Mouse (Mus musculus) layer of hippocampus, adult 8-10 months (tissue): ENCODE data around the gene Ggcx. TPM values are rescaled to one million over a fixed set of nuclear protein-coding genes. Genes with fewer than 3 reads are reported as not detected.

Experiments used
- DNase-seq, 2 experiments: peaks; one replicate each; pipeline ENCODE4 v3.0.0; 2022; ENCODE audit warnings: low spot score in 2 of 2
- total RNA-seq, 4 experiments: library from RNA; stranded (reverse); gene quantifications; 2 replicates each; pipeline ENCODE4 v1.2.4; 2022

Gene Ggcx
- total RNA-seq: 10 to 100 TPM; 24.5 to 33.3 (median 28.5) TPM

GRCm38 (mm10) chr6:72414076-72414756, at the start of gene Ggcx:
TSS of gene Ggcx (plus strand) at chr6:72414308.
- peak; percentile 85 to 89 for DNase-seq

- DNase-seq: no peak
Observed at GRCm38 (mm10) chr6:72364985-72365384, 49.1 kb upstream of the Ggcx start.

GRCm38 (mm10) chr6:72366304-72366703, 47.8 kb upstream of the Ggcx start:
- DNase-seq: no peak

- DNase-seq: no peak
Observed at GRCm38 (mm10) chr6:72366844-72367443, 47.2 kb upstream of the Ggcx start, which contains the start of gene Rnf181. TSS of gene Rnf181 (minus strand) at chr6:72366956.

- no peak for DNase-seq
Observed at GRCm38 (mm10) chr6:72367460-72367974, 46.6 kb upstream of the Ggcx start.

- no peak for DNase-seq
Observed at GRCm38 (mm10) chr6:72369557-72369956, 44.6 kb upstream of the Ggcx start.

- DNase-seq: no peak
Observed at GRCm38 (mm10) chr6:72370091-72370490, 44.0 kb upstream of the Ggcx start.

GRCm38 (mm10) chr6:72371147-72371546, 43.0 kb upstream of the Ggcx start:
- no peak for DNase-seq

- no peak for DNase-seq
Observed at GRCm38 (mm10) chr6:72371571-72371970, 42.5 kb upstream of the Ggcx start.

- DNase-seq: no peak
Observed at GRCm38 (mm10) chr6:72373184-72373583, 40.9 kb upstream of the Ggcx start.

- no peak for DNase-seq
Observed at GRCm38 (mm10) chr6:72374206-72374605, 39.9 kb upstream of the Ggcx start.

GRCm38 (mm10) chr6:72374820-72375563, 39.1 kb upstream of the Ggcx start:
- DNase-seq: no peak

- DNase-seq: no peak
Observed at GRCm38 (mm10) chr6:72378510-72379234, 35.4 kb upstream of the Ggcx start.

- DNase-seq: no peak
Observed at GRCm38 (mm10) chr6:72379377-72380130, 34.6 kb upstream of the Ggcx start.

- peak in 1 of 2 experiments; percentile 48 for DNase-seq
Observed at GRCm38 (mm10) chr6:72380131-72380770, 33.9 kb upstream of the Ggcx start, which contains the start of gene Vamp5. TSS of gene Vamp5 (minus strand) at chr6:72380468.

- DNase-seq: no peak
Observed at GRCm38 (mm10) chr6:72382494-72382893, 31.6 kb upstream of the Ggcx start.

GRCm38 (mm10) chr6:72383142-72383820, 30.8 kb upstream of the Ggcx start:
- DNase-seq: no peak

- no peak for DNase-seq
Observed at GRCm38 (mm10) chr6:72383952-72384351, 30.2 kb upstream of the Ggcx start.

- no peak for DNase-seq
Observed at GRCm38 (mm10) chr6:72385258-72385657, 28.9 kb upstream of the Ggcx start.

GRCm38 (mm10) chr6:72386561-72386960, 27.5 kb upstream of the Ggcx start:
- DNase-seq: no peak
